Mouse (Mus musculus) left cerebral cortex, postnatal 25 days (tissue): ENCODE measurements around the gene Pgap1. TPM values are rescaled to one million over a fixed set of nuclear protein-coding genes. Genes with fewer than 3 reads are reported as not detected.

ENCODE experiments used
- DNase-seq, 2 experiments: peaks; one replicate each; pipeline ENCODE4 v3.0.0; 2022; ENCODE audit warnings: low spot score in 2 of 2, mixed read lengths in 1 of 2
- intact Hi-C: fragments of 180-260 bp; cut with DNase I; formaldehyde crosslinking; loops from one replicate; pipeline ENCODE4 v1.15.1; 2025
- total RNA-seq, 2 experiments: library from RNA; stranded (reverse); gene quantifications; 2 replicates each; pipeline ENCODE4 v1.2.3; 2021

Gene Pgap1
- total RNA-seq, 2 experiments from 2014 or later: 33.6 to 35.0 TPM

DNA sequence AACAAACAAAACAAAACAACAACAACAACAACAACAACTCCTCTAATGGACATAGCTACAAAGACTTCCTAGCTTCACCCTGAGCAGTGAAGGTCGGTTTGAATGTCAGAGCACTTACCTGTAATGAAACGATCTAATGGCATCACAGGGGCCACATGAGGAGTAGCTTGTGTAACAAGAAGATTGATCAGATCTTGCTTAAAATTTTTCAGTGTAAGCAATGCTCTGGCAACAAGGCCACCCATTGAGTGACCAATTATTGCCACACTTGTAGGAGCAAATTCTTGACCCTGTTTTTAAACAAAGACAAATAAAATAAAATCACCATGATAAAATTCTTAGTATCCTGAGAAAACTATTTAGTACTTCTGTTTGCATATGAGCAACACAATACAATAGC lies 14.6 kb downstream of the Pgap1 start:
- intact Hi-C loops: no loop called here
- DNase-seq: no peak

DNA sequence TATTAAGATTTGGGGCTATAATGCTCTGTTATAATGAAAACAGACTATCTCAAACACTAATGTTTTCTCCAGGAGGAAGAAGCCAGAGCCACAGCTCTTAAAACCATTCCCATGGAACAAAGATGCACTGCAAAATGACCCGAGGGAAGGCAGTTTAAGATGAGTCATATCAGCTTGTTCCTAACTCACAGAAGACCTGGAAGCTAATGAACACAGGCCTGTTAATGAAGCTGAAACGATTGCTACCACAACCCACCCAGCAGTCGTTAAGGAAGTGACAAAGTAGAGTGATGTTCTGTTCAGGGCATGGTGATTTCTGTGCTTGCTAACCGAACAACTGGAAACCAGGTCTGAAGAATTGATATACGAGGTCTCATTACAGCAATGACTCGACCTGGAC lies 26.3 kb downstream of the Pgap1 start:
- intact Hi-C loops: loop anchor here (10.0 kb wide), 1 partner anchor 454 kb away; no protein-coding TSS in a partner anchor
- no peak for DNase-seq

DNA sequence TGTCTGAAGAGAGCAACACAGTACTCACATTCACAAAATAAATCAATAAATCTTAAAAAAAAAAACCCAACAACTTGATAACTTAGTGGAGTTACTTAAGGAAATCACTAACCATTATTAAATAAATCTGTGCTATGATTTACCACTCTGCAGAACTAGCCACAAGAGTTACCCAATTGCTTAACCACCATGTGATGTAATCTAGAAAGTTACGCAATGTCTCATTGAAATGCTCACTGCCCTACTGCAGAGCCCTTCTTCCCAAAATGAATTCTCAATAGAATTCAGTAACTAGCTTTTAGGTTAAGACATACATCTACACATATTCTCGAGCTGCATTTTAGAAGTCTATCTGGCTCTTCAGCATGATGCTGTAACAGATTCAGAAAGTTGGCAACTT lies 33.8 kb downstream of the Pgap1 start:
- no peak for DNase-seq
- intact Hi-C loops: no loop called here

DNA sequence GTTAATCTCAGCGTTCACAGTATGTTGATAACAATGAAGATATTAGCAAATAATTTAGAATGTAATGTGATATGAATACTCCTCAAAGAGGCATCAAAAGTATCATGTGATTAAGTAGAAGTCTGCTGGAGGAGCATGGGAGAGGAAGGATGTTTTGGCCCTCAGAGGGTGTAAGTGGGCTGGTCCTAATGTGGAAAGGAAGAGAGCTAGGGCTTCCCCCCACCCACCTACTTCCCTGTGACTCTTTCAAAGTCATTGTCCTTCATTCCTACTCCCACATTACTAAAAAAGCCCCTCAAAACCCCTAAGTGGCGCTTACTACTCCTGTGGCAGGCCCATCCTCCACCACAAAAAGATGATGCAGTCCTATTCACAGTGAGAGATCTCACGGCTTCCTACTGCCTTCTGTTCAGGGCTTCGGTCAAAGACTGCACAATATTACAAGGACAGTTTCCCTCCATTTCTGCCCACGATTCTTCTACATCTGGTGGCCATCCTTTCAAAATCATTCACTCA lies 37.4 kb downstream of the Pgap1 start:
- intact Hi-C loops: no loop called here
- no peak for DNase-seq

DNA sequence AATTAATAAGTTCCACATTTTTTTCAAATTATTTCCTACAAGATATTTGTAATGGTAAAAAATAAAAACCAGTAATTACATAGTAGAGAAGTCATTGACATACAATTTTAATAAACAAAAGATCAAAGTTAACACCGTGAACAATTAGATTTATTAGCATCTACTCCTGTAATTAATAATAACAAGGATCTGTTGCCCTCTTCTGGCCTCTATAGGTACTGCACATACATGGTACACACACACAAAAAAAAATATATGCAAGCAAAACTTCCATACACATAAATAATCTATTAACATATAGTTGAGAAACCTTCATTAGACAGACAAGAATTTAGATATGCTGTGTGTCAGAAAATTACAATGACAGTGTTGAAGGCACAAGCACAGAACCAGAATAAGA lies 43.6 kb downstream of the Pgap1 start:
- intact Hi-C loops: no loop called here
- DNase-seq: no peak

DNA sequence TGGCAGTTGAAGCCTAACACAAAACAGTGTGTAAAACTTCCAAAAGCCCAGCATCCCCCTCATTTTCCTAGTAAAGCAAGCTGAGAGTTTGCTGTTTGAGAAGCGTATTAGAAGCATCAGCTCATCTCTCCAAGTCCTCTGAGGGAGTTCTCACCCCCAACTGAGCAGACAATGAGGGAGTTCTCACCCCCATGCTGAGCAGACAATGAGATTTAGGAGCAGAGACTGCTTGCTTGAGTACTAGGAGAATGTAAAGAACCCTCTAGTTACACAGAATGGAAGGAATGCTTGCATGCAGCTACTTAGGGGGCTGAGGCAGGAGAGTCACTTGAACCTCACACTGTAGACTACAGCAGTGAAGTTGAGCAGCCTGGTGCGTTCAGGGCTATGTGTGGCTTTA lies 59.0 kb downstream of the Pgap1 start:
- intact Hi-C loops: no loop called here
- no peak for DNase-seq

DNA sequence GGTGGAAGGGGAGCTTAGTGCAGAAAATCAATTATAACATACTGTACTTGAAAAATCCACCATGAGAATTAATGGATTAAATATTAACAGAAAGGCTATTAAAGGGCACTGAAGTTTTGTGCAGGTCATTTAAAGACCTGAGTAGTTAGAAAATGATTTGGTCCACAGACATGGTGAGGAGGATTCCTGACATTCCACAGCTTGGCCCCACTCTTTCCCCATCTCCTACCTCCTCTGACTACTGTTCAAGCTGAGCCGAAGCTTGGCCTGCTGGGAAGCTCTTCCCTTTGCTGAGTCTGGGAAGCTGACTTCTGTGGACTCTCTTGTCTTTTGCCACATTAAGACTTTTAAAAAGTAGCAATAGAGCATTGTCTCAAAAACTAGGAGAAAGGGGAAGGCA lies 61.2 kb downstream of the Pgap1 start:
- no peak for DNase-seq
- intact Hi-C loops: no loop called here

DNA sequence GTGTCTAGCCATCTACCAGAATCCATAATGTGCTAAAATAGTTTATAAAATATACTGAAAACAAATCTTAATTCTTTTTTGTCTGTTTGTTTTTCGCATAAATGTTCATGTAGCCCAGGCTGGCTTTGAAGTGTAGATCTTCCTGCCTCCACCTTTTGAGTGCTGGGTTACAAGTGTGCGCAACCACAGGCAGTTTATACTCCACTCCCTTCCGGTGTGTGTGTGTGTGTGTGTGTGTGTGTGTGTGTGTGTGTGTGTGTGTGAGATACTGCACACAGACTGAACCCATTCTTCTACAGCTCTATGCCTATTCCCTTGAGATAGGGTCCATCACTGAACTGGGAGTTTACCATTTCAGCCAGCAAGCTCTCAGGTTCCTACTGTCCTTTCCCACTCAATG lies 64.0 kb downstream of the Pgap1 start:
- intact Hi-C loops: no loop called here
- DNase-seq: no peak

DNA sequence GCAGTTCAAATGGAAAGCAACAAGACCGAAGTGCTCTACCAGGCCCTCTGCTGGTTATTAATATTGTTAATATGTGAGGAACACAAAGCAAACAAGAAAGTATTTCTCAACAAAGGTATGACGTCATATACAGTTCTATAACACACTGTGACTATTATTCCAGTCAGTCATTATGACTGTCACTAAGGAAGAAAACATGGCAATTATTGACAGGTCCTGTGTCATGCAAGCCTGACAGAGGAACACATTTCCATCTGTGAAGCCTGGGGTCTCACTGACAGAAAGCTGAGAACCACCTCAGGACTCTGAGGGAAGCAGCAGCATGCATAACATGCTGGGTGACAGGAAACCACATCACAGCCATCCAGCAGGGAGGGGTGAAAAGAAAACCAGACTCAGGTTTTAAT lies 65.0 kb downstream of the Pgap1 start:
- DNase-seq: no peak
- intact Hi-C loops: no loop called here

DNA sequence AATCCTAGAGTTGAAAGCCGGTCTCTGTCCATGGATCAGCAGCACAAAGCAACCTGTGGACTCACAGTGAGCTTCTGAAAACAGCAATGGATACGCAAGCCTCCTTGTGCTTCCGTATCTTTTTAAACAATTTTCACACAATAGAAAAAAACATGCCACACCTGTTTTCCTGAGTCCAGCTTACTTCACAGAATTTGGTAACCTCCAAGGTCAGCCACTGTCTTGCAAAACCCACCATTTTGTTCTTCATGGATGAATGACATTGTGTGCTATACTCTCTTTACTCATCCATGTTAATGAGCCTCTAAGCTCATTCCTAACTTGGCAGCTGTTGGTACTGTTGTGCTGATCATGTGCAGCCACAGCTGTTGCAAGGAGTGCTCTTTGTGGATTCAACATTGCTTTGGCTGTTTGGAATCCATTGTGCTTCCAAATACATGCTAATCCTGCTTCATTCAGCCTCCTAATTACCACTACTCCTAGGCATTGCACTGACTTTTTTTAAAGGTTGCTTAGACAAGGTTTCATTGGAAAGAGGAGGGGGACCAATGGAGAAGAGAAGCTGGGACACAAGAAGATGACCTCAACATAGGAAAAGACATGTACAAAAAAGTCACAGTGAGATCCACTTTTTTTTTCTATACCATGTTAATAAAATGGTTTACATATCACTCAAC lies 72.6 kb downstream of the Pgap1 start:
- intact Hi-C loops: no loop called here
- DNase-seq: no peak

DNA sequence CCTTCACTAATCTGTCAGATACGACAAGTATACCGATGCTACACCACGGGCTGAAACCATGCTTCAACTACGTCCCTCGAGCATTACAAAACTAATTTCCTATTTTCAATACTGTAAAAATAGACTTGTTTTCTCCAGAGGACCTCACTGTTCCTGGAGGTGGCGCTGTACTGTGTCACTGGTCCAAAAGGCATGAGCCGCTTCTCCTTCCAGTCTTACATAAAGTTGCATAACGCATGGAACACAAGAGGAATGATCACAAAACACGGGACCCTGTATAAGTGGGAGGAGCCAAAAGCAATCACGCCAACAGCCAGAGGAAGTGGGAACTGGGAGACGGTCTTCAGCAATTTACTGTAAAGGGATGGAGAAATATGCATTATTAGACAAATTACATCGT lies 77.0 kb downstream of the Pgap1 start:
- intact Hi-C loops: no loop called here
- no peak for DNase-seq

DNA sequence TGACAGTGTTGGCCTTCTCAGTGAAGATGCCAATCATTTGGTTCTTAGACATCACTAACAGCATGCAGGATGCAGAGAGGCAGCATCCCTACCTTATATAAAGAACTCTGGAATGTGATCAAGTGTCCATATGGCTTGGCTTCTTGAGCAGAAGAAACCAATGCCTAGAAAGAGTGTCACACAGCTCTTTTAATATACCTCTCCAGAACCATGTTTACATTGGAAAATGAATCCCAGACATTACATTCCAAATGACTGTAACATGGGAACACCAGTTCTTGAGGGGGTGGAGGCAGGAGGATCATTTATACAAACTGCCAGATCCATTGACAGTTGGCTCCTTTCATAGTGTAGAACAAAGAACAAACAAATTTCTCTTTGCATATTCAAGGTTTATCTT lies 88.8 kb downstream of the Pgap1 start:
- intact Hi-C loops: no loop called here
- peak; percentile 23 to 82 for DNase-seq

DNA sequence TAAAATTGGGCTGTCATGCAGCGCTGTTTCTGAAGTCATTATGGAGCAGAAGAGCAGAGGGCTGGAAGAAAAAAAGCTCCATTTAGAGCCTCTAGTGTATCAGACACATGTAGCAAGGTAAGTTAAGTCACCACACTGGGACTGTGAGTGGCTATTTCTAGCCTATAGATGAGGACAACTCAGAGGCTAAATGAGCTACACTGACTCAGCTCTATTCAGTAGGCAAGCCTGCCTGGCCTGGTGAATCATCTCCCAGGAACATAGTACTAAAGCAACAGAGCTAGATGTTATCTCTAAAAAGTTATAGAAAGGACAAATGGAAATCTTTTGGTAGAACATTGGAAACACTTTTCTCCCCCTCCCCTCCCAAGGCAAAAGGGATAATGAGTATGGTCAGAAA lies 90.1 kb downstream of the Pgap1 start:
- intact Hi-C loops: no loop called here
- peak; percentile 21 to 85 for DNase-seq

DNA sequence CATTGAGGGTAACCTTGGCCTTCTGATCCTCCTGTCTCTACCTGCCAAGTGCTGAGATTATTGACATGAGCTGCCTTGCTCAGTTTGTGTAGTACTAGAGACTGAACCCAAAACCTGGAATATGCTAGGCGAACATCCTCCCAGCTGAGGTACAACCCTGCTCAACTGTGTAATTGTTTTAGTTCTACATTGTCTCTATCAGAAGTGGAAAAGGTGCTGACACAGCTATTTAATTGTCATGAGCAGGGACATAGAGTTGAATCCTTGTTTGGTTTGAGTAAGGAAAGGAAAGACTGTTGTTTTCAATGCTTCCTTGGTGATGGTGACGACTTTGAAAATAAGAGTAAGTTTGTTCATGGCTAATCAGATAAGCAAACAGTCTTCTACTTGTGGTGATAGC lies 105.4 kb downstream of the Pgap1 start:
- no peak for DNase-seq
- intact Hi-C loops: no loop called here

DNA sequence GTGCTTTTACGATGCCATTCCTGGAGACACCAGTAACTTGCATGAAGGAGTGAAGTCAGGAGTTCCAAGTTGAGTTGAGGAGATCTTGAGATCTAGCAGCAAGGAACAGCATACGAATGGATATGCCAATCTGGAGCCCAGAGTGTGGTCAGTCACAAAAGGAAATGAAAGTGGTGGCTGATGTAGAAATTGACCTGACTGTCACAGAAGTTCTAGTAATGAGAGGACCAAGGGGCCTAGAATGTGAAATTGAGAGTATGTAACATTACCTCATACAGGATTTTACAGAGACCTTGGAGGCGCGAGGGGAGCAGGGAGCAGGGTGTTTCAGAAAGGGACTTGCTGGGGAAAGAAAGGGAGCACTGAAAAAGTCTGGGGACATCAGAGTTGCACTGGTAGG lies 108.7 kb downstream of the Pgap1 start:
- intact Hi-C loops: no loop called here
- no peak for DNase-seq

DNA sequence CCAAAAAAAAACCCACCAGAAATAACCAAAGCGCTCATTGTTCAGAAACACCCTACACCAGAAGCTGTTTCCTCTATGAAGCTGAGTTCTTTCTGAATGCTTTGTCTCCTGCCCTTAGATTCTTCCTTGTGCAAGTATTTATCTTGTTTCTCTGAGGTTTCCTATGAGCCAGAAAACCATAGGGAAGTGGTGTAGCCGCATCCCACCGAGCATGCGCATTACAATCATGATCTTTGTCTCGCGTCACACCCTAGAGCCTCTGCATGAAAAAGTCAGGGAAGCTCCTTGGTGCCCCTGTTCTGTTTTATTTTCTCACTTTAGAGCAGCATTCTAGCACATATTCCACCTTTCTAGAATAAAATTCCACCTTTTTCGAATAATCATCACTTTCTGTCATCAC lies 113.8 kb downstream of the Pgap1 start:
- intact Hi-C loops: no loop called here
- DNase-seq: no peak

DNA sequence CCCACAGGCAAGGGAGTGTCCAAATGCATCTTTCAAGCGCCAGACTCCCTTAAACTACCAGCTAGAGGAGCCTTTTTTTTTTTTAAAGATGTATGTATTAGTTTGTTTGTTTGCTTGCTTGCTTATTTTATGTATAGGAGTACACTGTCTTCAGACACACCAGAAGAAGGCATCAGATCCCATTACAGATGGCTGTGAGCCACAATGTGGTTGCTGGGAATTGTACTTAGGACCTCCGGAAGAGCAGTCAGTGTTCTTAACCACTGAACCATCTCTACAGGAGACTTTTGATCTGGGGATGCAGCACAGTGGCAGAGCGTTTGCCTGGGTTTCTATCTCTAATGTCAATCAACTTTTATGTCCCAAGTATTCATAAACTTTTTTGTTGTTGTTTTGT lies 118.4 kb downstream of the Pgap1 start:
- intact Hi-C loops: no loop called here
- no peak for DNase-seq

DNA sequence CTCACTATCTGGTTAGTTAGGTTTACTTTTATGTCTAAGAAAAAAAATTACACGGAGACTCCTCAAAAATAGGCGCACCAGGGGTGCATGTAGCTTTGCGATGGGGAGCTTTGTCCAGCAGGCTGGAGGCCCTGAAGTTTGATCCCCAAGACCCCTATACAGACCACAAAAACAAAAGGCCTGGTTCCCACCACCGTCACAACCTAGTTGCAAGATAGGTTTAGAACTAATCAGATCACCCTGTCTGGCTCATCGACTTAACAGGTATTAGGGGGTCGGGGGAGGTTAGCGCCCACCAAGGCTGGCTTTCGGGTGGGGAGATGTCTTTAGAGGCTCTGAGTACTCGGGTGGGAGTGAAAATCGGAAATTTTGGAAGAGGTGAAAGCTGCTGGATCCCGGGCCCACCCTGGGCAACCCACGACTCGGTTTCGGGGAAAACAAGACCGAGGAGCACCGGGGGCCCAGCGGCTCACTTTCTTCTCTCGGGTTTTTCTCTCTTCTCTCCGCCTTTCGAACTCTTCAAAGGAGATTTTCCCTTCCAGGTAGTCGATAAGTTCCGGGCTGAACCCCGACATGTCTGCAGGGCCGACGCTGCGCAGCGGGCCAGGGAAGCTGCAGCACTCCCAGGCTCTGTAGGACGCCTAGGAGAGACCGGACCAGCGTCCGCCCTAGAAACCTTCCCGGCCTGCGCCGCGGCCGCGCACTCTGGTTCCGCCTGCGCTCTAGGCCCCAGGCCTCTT lies 119.0 kb downstream of the Pgap1 start, which contains the start of gene Gtf3c3:
TSS of gene Gtf3c3 (minus strand) at position 632 of the 740 bp plus-strand sequence.
- peak; percentile 80 to 81 for DNase-seq
- intact Hi-C loops: no loop called here
